Mouse (Mus musculus) c-Kit-positive CD71-positive TER-119-positive erythroid progenitor cells, embryonic 14.5 days (primary cell): ENCODE measurements at regions not wholly inside any gene's neighbourhood (a gene's known extent, or its start where the extent isn't known, plus 50 kb on each side); places are given as distances from the start of the nearest gene placed in this dataset.
"Not testable (repeated sequence)": the region's sequence is repeated elsewhere in the genome, so short reads cannot be mapped to it uniquely, and the experiment has no call there.

ENCODE experiments used
- DNase-seq: peaks from one replicate; pipeline ENCODE4 v3.0.0-alpha.2; 2013; ENCODE audit warnings: low spot score

GRCm38 (mm10) chr2:57185151-57185550 lies 52.3 kb upstream of the Gpd2 start:
- no peak for DNase-seq

- not testable (repeated sequence) for DNase-seq
These were observed 54.3 kb upstream of the Gpd2 start for GRCm38 (mm10) chr2:57183108-57183507.

DNA sequence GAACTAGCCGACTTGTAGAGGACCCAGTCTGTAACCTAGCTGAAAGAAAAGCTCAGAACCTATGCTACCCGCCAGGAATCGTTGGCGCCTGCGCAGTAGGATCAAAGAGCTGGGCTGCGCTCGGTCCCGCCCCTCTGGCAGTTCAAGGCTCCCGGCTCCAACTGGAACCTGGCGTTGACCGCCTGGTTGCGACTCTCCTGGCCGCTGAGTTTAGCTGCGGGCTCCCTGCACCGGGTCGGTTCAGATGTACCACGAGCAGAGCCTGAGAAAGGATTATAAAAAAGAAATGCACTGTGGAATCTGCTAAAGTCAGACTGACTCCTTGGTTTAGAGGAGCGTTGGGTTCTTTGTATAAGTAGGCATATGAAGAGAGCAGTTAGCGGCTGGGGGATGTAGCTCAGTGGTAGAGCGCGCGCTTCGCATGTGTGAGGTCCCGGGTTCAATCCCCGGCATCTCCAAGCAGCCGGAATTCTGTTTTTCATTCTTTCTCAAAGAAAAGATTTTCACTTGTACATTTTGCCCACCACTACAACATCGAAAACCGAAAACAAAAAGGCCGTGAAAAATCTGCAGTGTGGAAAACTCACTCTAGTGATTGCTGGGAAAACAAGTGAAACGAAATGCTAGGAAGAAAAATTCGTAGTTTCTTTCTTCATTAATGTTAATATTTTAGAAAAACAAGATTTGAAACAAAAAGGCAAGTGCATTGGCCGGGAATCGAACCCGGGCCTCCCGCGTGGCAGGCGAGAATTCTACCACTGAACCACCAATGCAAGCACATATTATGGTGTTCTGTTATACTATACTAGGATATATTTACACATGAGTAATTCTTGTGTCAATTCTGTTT lies 55.5 kb upstream of the Gpd2 start:
- DNase-seq = peak; percentile 88

- DNase-seq = no peak
These were observed 56.1 kb upstream of the Gpd2 start for GRCm38 (mm10) chr2:57181350-57181691.

- DNase-seq = no peak
These were observed 54.3 kb upstream of the Nr4a2 start for GRCm38 (mm10) chr2:57178056-57178455.

GRCm38 (mm10) chr2:57176547-57176946 lies 52.7 kb upstream of the Nr4a2 start:
- DNase-seq = no peak

DNA sequence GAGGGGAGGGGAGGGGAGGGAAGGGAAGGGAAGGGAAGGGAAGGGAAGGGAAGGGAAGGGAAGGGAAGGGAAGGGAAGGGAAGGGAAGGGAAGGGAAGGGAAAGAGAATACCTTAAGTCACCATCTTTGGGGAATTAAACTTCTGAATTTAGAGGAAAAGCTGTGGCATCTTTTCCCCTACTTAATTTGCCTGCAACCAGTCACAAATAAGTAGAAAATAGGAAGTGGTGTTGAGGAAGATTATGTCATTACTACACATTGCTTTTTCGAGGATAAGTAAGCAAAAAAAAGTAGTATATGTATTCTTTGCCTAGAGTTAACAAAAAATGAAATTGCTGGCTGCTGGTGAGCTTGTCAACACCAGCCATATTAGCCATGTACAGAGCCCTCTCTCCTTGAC lies 51.4 kb upstream of the Nr4a2 start:
- DNase-seq = no peak
